Mouse (Mus musculus): Measurements from ENCODE around the gene Ccer1.
A peak's percentile ranks its signal among the peaks of the same experiment; 100 is the strongest.
"Not testable (repeated sequence)": the region's sequence is repeated elsewhere in the genome, so short reads cannot be mapped to it uniquely, and the experiment has no call there.

Gene Ccer1

DNA sequence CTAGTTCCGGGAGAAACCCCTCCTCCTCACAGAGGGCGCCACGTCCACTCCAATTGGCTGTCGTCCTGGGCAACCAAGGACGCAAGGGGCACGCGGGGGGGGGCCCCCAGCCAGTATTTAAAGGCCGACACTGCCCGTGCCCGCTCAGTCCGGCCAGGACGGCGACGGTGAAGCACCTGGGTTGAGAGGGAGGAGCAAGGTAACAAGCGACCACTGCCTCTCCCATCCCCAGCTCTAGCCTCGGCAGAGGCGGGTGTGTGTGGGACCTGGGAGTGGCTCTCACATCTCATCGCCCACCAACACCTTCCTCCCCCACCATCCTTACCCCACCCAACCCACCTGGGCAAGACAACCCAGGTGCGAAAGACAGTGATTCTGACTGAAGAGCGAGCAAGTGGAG lies at the start of gene Ccer1:
Gene Ccer1, plus strand, starts transcription at position 147 of the 400 bp plus-strand sequence.
- no peak for DNase-seq (ENCODE audit: extremely low spot score, low read depth, low spot score)

DNA sequence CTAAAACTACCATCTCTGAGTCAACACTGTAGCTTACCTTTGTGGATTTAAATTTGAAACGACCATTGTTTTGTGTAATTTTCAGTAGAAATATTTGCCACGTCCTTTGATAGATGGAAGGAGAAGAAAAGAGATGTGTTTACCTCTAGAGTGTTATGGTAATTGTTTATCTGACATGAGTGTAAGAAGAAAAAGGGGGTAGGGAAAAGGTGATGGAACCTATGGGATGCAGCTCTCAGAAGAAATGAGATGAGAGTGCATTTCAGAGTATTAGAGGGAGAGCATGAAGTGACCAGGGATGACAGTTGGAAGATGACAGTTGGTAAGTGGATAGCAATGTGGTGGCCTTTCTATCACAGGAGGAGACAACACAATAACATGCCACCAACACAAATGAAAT lies 49.1 kb upstream of the Ccer1 start, which contains the start of gene Epyc:
Gene Epyc, plus strand, starts transcription at position 301 of the 400 bp plus-strand sequence.
- no peak for DNase-seq (ENCODE audit: extremely low spot score, low read depth, low spot score)

DNA sequence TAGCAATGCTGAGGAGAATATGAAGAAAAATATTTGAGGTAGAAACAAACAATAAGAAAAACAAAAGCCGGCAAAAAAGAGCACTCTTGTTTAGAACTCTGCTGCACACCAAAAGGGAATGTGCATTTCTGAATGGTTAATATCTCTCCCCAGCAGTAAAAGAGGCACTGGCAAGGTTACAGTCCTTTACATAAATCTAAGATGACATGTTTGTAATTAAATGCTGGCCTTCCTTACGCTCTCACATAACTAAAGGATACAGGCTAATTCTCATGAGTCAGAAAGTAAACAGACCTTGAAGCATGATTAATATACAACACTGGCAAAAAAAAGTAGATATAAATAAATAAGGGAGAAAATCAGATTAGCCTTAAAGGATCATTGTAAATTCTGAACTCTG lies 42.5 kb upstream of the Ccer1 start:
- DNase-seq (ENCODE audit: extremely low spot score, low read depth, low spot score): no peak

DNA sequence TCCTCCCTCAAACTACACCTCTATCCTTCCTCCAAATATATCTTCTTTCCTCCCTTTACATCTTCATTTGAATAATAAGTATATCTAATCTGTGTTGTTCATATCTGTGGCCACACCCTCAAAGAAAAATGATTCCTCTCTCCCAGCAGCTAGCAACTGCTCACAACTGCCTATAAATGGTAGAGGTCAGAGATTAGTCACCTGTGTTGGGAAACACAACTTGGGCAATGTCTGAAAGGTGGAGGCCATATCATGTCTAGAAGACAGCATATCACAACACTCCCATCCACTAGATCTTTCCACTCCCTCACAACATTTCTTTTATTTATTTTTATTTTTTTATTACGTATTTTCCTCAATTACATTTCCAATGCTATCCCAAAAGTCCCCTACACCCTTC lies 33.4 kb upstream of the Ccer1 start:
- DNase-seq (ENCODE audit: extremely low spot score, low read depth, low spot score): no peak

DNA sequence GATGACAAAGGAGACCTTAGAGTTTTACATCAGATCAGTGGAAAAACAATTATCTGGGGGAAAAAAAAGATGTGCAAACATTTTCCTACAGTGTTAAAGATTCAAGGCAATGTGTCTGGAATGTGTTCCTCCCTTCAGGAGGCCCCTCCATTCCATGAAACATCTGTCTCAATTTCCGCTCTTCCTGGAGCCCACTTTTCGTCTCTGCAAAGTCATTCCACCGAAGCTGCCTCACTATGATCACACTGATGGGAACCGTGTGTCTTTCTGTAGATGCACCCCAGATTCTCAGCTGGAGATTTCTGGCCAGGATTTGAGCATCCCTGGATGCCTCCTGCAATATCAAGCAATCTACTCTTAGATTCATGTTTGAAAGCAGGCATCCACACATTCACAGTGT lies 24.2 kb upstream of the Ccer1 start:
- DNase-seq (ENCODE audit: extremely low spot score, low read depth, low spot score): no peak

DNA sequence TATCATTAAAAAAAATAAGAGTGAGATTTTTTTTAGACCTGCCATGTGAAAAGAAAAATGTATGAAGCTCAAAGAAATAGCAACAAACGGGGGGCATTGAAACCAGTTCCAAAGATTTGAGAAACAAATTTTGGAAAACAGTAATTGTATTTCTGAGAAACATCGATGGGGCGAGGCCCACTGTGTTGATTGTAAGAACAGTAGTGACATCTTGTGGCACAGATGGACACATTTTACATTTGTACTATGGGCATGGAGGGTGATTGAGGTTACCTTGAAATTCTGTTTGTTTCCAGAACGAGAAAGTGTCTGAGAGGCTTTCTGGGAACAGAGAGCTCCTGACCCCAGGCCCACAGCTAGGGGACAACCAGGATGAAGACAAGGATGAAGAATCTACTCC lies 22.7 kb upstream of the Ccer1 start:
- no peak for DNase-seq (ENCODE audit: extremely low spot score, low read depth, low spot score)

DNA sequence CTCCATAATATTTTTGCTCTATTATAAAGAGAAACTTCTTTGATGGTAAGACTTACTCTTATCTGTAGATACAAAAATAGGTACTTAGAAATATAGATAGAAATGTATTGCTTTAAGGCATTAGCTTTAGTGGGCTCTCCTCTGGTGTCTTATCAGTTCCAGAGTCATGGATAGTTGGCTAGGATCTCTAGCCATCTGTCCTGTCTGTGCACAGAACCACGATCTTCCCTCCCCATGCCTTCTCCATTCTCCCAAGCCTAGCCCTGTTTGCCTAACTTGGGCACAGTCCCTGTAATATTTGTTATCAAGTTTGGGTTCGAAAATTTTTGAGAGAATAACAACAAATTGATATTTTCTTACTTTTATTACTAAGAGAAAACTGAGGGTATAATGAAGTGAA lies 19.6 kb upstream of the Ccer1 start:
- DNase-seq (ENCODE audit: extremely low spot score, low read depth, low spot score): no peak

DNA sequence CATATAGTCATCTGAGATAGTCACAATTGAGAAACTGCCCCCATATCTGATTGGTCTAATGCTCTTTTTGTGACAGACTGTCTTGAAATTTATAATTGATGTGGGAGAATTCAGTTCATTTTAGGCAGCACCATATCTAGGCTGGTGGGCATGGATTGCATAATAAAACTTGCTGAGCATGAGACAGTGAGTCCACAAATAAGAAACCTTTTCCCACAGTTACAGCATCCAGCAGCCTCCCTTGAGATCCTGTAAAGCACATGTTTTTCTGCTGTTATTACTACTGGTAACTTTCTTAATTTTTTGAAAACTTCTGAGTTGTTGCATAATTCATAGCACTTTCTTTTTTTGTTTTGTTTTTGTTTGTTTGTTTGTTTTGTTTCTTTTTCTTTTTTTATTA lies 9.9 kb upstream of the Ccer1 start:
- no peak for DNase-seq (ENCODE audit: extremely low spot score, low read depth, low spot score)

DNA sequence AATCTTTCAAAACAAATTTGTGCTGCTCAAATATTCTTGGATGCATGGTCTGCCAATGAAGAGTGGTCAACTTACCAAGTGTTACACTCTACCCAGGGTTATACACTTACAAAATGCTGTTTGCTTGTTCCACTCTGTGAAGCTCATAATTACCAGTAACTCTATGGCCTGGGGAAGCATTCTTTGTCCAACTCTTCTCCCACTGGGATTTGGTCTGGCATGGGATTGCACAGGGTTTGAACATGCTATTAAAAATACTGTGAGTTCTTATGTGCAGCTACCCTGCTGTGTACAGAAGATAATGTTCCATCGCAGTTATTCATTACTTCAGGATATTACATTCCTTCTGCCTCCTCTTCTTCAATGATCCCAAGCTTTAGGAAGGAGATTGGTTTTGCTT lies 5.7 kb upstream of the Ccer1 start:
- no peak for DNase-seq (ENCODE audit: extremely low spot score, low read depth, low spot score)

DNA sequence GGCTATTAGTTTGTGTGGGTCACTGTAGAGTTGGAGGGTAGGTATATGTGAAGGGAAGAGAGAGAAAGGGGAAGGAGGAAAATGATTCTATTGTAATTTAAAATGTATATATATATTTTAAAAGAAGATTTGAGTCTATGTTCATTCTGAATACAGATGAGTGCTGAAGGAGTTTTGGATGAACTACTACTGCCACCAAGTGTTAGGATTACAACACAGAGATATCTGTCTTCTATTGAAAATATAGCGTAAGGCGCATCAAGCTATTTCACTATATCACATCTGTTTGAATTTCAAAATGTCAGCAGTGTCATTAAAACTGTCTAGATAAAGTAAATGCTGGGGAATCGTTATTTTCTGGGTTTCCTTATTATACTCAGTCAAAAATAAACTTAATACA lies 3.4 kb upstream of the Ccer1 start:
- DNase-seq (ENCODE audit: extremely low spot score, low read depth, low spot score): no peak

DNA sequence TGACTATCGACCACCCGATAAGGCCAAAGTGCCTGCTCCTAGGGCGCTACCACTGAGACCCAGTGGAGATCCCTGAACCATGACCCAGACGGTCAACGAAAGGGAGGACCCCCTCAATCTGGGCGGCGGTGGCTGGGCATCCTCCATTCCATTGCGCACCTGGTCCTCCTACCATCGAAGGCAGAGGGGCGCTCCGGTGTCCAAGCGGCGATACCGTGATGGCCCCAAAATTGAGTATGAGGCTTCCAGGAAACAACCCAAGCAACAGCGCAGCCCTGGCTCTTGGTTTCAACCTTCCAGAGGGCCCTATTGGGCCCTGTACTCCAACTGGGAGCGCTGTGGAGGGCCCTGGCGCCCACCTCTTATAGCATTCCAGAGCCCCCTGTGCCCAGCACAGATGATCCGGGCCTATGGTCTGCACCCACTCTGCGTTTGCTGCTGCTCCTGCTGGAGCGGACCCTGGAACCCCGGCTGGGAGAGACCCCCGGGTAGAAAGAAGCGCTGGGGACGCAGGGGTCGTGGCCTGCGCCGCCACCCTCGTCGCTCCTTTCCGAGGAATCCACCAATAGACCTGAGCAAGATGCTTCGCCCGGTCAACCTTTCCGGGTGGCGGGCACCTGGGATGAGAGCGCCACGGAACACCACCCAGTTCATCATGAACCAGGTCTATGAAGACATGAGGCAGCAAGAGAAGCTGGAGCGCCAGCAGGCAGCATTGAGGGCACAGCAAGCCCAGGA lies 708 bp downstream of the Ccer1 start:
- DNase-seq (ENCODE audit: extremely low spot score, low read depth, low spot score): no peak

DNA sequence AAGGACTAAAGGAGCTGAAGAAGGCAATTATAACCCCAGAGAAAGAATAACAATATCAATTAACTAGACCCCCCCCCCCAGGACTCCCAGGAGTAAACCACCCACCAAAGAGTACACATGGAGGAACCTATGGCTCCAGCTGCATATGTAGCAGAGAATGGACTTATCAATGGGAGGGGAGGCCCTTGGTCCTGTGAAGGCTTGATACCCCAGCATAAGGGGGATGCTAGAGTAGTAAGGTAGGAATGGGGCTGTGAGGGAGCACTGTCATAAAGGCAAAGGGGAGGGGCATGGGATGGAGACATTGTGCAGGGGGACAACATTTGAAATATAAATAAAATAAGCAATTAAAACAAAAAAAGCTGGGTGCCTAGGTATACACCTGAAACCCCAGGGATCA lies 9.5 kb downstream of the Ccer1 start:
- no peak for DNase-seq (ENCODE audit: extremely low spot score, low read depth, low spot score)

DNA sequence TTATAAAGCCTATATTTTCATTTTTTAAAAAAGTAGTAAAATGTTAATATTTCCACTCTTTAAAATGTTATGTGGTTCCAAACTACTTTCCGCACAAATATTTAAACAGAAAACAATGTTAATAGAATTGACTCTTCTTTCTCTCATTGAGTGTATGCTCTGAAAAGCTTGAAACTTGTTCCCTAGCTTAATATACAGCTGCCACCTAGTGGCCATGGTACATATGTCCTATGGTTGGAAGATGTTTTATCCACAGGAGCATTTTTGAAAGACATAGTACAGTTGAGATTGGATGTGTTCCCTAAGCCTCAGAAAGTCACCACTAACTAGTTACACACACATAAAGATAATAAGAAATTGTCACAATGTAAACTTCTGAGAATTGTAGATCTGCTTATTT lies 11.7 kb downstream of the Ccer1 start:
- peak; percentile 33 for DNase-seq (ENCODE audit: extremely low spot score, low read depth, low spot score)

DNA sequence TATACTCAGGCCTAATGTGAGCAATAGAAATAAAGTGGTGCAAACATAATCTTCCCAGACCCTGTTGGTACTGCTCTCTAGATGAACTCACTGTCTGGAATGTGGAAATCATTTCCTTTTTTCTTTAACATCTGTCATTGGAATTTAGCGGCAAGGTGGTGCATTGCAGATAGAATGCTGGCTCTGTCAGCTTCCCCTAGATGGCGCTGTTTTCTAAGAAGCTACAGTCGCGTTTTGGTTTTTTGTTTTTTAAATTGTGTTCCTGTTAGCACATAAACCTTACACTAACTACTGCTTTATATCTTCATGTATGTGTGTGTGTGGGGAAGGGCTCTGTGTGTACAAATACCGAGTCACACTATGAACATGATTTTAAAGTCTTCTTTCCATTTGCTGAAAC lies 19.8 kb downstream of the Ccer1 start:
- DNase-seq (ENCODE audit: extremely low spot score, low read depth, low spot score): peak; percentile 58

DNA sequence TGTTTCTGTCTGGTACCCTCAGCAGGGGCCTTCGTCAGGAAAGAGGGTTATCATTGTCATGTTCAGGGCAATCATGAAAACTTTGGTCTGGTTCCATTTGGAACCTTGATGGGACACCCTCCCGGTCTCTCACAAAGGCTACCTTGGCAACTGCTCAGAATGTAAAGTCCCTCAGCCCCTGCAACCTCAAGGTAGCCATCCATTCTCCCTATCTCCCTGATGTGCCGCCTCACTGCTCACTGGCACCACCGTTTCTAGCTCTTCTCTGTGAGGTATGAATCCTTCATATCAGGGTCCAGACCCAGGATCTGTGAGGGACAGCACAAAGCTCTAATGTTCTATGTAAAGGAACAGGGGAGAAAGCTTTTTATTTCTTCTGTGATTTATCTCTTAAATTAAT lies 21.7 kb downstream of the Ccer1 start:
- DNase-seq (ENCODE audit: extremely low spot score, low read depth, low spot score): no peak

DNA sequence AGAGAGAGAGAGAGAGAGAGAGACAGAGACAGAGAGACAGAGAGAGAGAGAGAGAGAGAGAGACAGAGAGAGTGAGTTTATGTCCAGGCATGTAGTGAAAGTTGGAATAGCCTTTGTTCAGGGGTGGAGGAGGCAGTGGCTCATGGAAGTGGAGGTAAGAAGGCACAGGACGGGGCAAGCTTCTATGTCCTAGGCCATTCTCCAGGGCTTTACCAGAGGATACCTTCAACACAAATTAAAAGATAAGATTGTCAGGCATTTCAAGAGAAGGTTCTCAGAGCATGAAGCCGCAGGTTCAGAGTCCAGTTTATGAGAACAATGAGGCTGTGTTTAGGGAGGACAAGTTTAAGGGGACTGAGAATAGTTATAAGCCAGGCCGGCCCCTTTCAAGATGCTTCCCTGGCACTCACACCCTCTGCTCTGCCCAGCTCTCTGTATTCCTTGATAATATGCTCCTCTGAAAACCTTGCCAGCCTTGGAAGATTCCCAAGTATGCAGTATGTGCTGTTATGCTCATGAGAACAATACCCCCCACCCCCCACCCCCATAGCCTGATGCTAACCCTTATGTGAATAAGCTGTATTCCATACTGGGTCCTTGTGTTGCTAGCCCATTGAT lies 22.5 kb downstream of the Ccer1 start:
- DNase-seq (ENCODE audit: extremely low spot score, low read depth, low spot score): no peak

DNA sequence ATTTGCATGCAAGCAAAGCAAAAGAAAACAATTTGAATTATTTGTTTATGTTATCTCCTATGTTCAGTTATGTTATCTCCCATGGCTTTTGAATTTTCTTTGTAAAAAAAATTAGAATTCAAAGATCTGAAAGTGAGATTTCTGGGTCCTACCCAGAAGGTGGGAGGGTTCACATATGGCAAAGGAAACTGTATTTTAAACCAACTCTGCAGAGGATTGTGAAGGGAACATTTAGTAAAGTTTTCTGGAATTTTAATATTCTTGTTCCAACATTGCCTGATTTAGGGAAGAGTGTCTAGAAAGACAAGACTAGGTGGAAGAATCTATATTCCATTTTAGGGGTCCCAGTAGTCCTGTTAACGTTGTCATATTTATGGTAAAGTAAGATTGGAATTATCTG lies 24.4 kb downstream of the Ccer1 start:
- DNase-seq (ENCODE audit: extremely low spot score, low read depth, low spot score): no peak

DNA sequence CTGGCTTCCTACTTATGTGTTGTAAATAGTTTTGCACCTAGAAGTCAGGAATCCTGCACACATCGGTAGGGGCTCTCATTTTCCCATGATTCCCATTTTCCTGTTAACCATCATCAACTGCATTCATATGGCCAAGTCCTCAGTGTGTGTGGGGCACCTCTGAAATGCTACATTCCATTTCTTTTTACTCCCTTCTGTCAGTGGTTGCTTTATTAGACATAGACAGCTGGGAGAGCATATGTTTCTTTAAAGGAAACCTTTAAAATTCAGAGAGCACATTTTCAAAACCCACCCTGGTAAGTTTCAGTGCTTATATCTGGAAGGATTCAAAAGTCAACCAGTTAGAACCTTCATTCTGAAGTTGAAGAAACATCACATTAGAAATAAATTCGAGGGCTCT lies 25.2 kb downstream of the Ccer1 start:
- DNase-seq (ENCODE audit: extremely low spot score, low read depth, low spot score): no peak

DNA sequence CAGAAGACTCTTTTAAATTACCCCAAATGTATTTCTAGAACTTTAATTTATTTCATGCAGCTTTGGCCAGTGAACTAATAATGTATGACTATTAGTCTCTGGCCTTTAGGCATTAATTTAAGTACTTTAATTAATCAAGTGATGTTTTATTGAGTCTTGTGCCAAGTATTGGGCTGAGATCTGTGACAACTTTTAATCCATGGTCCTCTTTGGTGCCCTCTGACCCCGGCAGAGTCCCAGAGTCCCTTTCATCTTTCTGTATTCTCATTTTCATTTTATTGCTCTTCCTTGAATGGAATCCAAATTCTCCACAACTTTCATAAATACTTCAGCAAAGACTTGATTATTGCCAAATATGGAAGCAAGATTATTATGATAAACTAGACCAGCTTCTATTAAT lies 27.8 kb downstream of the Ccer1 start:
- DNase-seq (ENCODE audit: extremely low spot score, low read depth, low spot score): no peak

DNA sequence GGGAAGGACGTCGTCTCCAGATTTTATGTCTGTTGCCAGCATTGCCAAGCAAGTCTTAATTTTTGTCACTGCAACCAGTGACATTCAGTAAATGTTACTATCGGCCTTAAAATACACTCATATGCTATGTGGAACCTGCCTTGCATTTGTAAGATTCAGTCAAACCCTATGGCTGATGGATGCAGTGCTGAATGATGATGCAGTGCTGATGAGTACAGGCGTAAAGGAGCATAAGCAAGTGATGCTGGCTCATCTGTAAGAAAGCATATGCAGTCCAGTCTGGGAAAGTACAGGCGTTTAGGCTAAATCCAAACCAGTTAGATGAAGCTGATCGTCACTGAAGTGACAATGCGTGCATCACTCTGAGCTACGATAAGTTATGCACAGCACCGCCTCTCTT lies 29.9 kb downstream of the Ccer1 start:
- no peak for DNase-seq (ENCODE audit: extremely low spot score, low read depth, low spot score)

DNA sequence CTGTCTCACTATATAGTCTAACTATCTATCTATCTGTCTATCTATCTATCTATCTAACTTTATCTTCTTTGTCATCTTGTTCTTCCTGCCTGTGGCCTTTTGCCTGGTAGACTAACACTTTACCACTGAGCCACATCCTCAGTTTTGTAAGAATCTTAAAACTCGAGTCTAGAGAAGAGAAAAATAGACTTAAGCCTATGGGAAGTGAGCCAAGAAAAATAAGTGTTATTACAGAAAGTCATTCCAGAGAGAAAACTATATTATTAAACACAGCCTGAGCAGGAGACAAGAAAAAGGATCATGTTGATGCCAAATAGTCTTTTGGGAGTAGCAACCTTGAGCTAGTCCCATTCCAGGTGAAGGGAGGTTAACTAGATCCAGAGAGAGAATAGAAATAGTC lies 33.1 kb downstream of the Ccer1 start:
- no peak for DNase-seq (ENCODE audit: extremely low spot score, low read depth, low spot score)

DNA sequence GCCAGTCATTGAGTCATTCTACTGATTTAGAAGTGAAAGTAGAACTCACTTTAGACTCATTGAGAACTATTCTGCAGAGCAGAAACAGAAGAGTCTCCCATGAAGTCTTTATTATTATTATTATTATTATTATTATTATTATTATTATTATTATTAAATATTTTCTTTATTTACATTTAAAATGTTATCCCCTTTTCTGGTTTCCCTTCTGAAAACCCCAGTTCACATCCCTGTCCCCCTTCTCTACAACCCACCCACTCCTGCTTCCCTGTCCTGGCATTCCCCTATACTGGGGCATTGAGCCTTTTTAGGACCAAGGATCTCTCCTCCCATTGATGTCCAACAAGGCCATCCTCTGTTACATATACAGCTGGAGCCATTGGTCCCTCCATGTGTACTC lies 33.8 kb downstream of the Ccer1 start, which contains the start of gene C030005K15Rik:
Gene C030005K15Rik, minus strand, starts transcription at position 101 of the 400 bp plus-strand sequence.
- not testable (repeated sequence) for DNase-seq (ENCODE audit: extremely low spot score, low read depth, low spot score)
